Mouse (Mus musculus) lung, postnatal 0 days (tissue): ENCODE measurements around the gene Plpp3. TPM values are rescaled to one million over a fixed set of nuclear protein-coding genes. Genes with fewer than 3 reads are reported as not detected.
A peak's percentile ranks its signal among the peaks of the same experiment; 100 is the strongest.

Experiments
- ATAC-seq: fragments of 200-750 bp; cut with Nextera tagmentation; 2 replicates; pipeline ENCODE4 v1.8.0; 2017; ENCODE audit warnings: moderate library complexity
- DNase-seq: peaks from one replicate; pipeline ENCODE4 v3.0.0-alpha.2; 2016; ENCODE audit warnings: low spot score
- H3K27ac ChIP-seq: fragments of 300-500 bp; sonication (generic); 2 replicates; pipeline ENCODE4 v1.5.1; 2014; ENCODE audit warnings: antibody characterized with exemption, mild to moderate bottlenecking, low read length, mixed read lengths
- H3K27me3 ChIP-seq: fragments of 300-500 bp; sonication (generic); replicated peaks from 2 replicates; pipeline ENCODE4 v1.6.1; 2014; ENCODE audit warnings: low read length, mixed read lengths; ENCODE audit not compliant: insufficient read depth
- H3K36me3 ChIP-seq: fragments of 300-500 bp; sonication (generic); 2 replicates; pipeline ENCODE4 v1.6.1; 2014; ENCODE audit warnings: low read length, mixed read lengths; ENCODE audit not compliant: insufficient read depth
- H3K4me1 ChIP-seq: fragments of 300-500 bp; sonication (generic); 2 replicates; pipeline ENCODE4 v1.6.1; 2014; ENCODE audit warnings: antibody characterized with exemption, low read depth, low read length, mixed read lengths; ENCODE audit not compliant: insufficient read depth
- H3K4me2 ChIP-seq: fragments of 300-500 bp; sonication (generic); replicated peaks from 2 replicates; pipeline ENCODE4 v1.6.1; 2014; ENCODE audit warnings: low read depth, mild to moderate bottlenecking, low read length, moderate library complexity, mixed read lengths
- H3K4me3 ChIP-seq: fragments of 300-500 bp; sonication (generic); 2 replicates; pipeline ENCODE4 v1.5.1; 2014; ENCODE audit warnings: low read depth, low read length
- H3K9ac ChIP-seq: fragments of 300-500 bp; sonication (generic); replicated peaks from 2 replicates; pipeline ENCODE4 v1.6.1; 2014; ENCODE audit warnings: low read depth, mild to moderate bottlenecking
- H3K9me3 ChIP-seq: fragments of 300-500 bp; sonication (generic); 2 replicates; pipeline ENCODE4 v1.6.1; 2016; ENCODE audit warnings: low read length, mixed read lengths
- CTCF ChIP-seq: IDR thresholded peaks from 2 replicates; pipeline ENCODE4 v1.5.1; 2016; ENCODE audit warnings: antibody characterized with exemption, mild to moderate bottlenecking
- EP300 ChIP-seq: IDR thresholded peaks from 2 replicates; pipeline ENCODE4 v1.6.1; 2016; ENCODE audit warnings: antibody characterized with exemption, mild to moderate bottlenecking, control low read depth
- WGBS: fragments of 180-500 bp; shearing (Covaris S2); extraction: QIAGEN DNeasy Blood & Tissue Kit; methylation state at CpG from one replicate; pipeline ENCODE4 v1.1.7; 2014; 5-methylcytosine and 5-hydroxymethylcytosine counted together
- polyA plus RNA-seq: library from polyadenylated mRNA; unstranded; fragments of >200 nt; fragmentation: Nextera tagmentation; extraction: Ambion mirVana; gene quantifications from 2 replicates; pipeline ENCODE4 v1.2.1, GENCODE M21; 2015

The Plpp3 gene
- polyA plus RNA-seq, 1 experiment from 2014 or later = 134 TPM

DNA sequence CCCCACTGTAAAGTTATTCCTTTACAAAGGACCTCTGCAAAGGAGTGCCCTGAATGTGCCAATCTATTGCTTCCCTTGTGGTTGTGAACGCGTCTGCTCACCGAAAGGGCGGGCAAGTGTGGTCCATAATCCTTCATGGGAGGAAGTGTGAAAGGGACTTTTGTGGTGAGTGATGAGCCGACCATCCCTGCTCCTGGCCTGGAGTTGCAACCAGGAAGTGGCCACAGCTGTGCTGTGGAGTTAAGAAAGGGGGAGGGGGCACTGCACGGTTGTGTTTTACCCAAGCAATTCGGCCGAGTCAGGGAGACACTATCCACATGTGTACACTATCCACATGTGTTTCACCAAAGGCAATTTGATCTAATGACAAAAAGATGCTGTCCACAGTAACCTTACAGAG, 49.8 kb downstream of the Plpp3 start:
- no peak overlapping the region for H3K4me3 ChIP-seq
- no peak overlapping the region for H3K4me2 ChIP-seq
- H3K36me3 ChIP-seq = 0 out of 2 replicates have a peak, but pooled peaks cover 4% of the 10 kb centered on the region
- WGBS = 40% methylated on average over 8 of the region's 8 CpGs
- H3K4me1 ChIP-seq = peaks cover 19% of the 10 kb centered on the region; the same call in 1 of the 2 replicates
- ATAC-seq (peak; percentile 50; the same call in 1 of the 2 replicates), DNase-seq (peak; percentile 49)
- no peaks in the 10 kb centered on the region for H3K27me3 ChIP-seq
- H3K9ac ChIP-seq = no peak overlapping the region
- H3K9me3 ChIP-seq = no peaks in the 10 kb centered on the region
- no peak overlapping the region for H3K27ac ChIP-seq
- TF ChIP-seq CTCF (no peak), EP300 (no peak)

DNA sequence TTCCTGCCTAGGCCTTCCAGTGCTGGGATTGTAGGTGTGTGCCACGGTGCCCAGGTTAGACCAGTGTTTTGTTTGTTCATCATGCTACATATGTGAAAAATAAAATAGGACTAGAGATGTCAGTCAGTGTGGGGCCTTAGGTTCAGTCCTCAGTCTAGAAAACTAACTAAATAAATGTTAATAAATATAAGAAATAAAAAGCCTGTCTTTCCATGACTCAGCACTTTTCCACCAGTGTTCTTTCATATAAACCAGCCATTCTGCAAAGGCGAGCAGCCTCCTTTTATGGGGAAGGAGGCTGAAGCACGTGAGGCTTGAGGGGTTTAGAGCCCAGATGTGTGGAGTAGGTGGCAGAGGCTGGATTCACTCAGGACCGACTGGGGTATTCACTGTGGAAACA, 50.5 kb downstream of the Plpp3 start:
- 85% methylated on average over 4 of the region's 4 CpGs for WGBS
- H3K4me2 ChIP-seq = no peak overlapping the region
- H3K9me3 ChIP-seq = no peaks in the 10 kb centered on the region
- DNase-seq (no peak), ATAC-seq (no peak)
- H3K27ac ChIP-seq = no peak overlapping the region
- peaks cover 19% of the 10 kb centered on the region; the same call in 1 of the 2 replicates for H3K4me1 ChIP-seq
- H3K9ac ChIP-seq = no peak overlapping the region
- H3K27me3 ChIP-seq = no peaks in the 10 kb centered on the region
- 0 out of 2 replicates have a peak, but pooled peaks cover 4% of the 10 kb centered on the region for H3K36me3 ChIP-seq
- no peak for TF ChIP-seq CTCF
- TF ChIP-seq EP300 = no peak
- H3K4me3 ChIP-seq = no peak overlapping the region

DNA sequence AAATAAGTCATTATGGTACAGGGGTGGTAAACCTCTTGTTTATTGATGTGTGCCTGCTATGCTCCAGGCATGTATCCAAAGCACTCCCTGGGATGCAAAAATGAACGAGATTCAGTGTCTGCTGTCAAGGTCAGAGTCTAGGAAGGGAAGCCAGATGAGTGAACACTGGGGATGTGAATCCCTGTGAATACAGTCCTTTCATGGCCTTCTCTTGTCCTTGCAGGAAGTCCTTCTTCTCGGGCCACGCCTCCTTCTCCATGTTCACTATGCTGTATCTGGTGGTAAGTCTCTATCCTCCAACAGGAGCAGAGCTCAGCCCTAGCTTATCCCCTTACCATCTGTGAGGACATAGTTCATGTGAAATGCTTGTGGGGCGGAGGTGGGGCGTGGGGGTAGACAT, 51.8 kb downstream of the Plpp3 start:
- TF ChIP-seq CTCF (no peak), EP300 (no peak)

DNA sequence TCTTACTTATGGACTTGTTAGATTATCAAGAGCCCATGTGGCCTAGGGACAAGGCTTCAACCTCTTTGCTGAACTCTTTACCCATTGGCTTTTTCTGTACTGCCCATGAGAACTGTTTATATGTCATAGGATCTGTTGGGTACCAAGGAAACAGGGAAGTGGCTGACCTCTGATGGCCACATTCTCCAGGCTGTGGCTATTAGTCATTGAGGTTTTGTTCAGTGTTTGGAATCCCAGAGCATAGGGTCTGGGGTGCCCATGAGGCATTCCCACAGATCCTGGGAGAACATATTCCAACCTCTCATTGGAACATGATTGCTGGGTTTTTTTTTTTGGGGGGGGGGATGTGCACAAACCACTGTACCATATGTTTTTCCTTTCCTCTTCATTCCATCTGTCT, 56.2 kb downstream of the Plpp3 start:
- Histone ChIP-seq H3K4me2 (no peak overlapping the region), H3K9ac (no peak overlapping the region), H3K27me3 (no peaks in the 10 kb centered on the region), H3K27ac (no peak overlapping the region), H3K36me3 (peaks cover 8% of the 10 kb centered on the region), H3K4me1 (no peaks in the 10 kb centered on the region), H3K9me3 (no peaks in the 10 kb centered on the region), H3K4me3 (no peak overlapping the region)
- ATAC-seq = no peak
- TF ChIP-seq EP300 = no peak
- no peak for TF ChIP-seq CTCF
- no peak for DNase-seq

More for the DNA sequence above, 51.8 kb downstream of the Plpp3 start:
- Histone ChIP-seq H3K9me3 (no peaks in the 10 kb centered on the region), H3K9ac (no peak overlapping the region), H3K4me2 (no peak overlapping the region), H3K4me3 (no peak overlapping the region), H3K27ac (no peak overlapping the region), H3K27me3 (no peaks in the 10 kb centered on the region), H3K4me1 (peaks cover 16% of the 10 kb centered on the region; the same call in 1 of the 2 replicates), H3K36me3 (peaks cover 8% of the 10 kb centered on the region; the same call in 1 of the 2 replicates)
- ATAC-seq (no peak), DNase-seq (no peak)
- 85% methylated on average over 5 of the region's 5 CpGs for WGBS

DNA sequence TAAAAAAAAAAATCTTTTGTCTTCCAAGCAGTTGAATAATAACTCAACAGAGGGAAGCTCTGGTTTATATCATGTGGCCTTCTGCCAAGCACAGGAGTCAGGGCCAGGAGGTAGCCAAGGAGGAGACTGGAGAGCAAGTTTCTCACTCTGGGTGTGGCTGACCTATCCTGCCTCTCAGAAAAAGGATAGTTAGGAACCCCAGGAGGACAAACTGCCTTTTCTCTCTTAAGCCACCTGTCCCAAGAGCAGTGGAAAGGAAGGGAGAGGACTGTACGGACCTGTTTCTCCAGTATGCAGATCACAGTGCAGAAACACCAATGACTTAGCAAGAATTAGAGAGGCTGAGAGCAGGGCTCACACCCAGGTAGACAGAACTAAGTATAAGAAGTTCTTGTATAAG, 57.3 kb downstream of the Plpp3 start:
- H3K4me2 ChIP-seq = no peak overlapping the region
- peak; percentile 36; the same call in 1 of the 2 replicates for ATAC-seq
- no peak overlapping the region for H3K9ac ChIP-seq
- no peak for TF ChIP-seq EP300
- no peak for TF ChIP-seq CTCF
- H3K4me3 ChIP-seq = no peak overlapping the region
- H3K4me1 ChIP-seq = no peaks in the 10 kb centered on the region
- no peaks in the 10 kb centered on the region for H3K9me3 ChIP-seq
- H3K36me3 ChIP-seq = peaks cover 11% of the 10 kb centered on the region
- WGBS = 47% methylated on average over 1 of the region's 1 CpGs
- H3K27me3 ChIP-seq = no peaks in the 10 kb centered on the region
- no peak overlapping the region for H3K27ac ChIP-seq
- DNase-seq = peak; percentile 77

DNA sequence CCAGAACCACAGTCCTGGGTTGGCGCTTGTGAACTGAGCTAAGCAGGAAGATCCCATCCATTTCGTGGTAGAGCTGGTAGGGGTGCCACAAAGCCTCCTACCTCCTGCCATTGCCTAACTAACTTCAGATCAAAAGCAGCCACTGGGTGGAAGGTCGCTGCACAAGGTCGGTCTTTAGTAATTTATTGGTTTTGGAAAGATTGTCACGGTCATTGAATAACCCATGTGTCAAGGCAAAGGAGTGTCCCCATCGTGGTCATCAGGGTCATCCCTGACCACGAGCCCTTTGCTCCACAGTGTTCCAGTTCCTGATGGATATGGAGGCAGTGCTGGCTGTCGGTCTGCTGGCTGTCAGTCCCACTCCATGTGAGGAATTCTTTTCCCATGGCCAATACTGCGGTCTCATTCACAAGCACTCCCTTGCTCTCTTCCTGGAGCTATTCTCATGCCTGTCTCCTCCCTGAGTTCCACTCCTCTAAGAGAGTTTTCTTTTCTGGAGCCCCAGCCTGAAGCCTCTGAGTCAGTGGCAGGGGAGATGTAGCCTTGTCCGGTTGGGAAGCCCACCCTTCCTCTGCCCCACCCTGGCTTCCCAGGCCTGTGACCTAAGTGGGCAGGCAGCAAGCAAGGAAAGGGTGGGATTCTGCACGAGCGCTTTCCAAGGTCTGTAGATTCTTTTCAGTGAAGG, 58.7 kb downstream of the Plpp3 start:
- no peak overlapping the region for H3K4me3 ChIP-seq
- TF ChIP-seq EP300 (peak; percentile 64), CTCF (no peak)
- H3K27me3 ChIP-seq = no peaks in the 10 kb centered on the region
- WGBS = 69% methylated on average over 12 of the region's 12 CpGs
- H3K9me3 ChIP-seq = no peaks in the 10 kb centered on the region
- H3K9ac ChIP-seq = no peak overlapping the region
- no peaks in the 10 kb centered on the region for H3K4me1 ChIP-seq
- H3K27ac ChIP-seq = peak overlapping the region; percentile 8; the same call in 1 of the 2 replicates
- H3K4me2 ChIP-seq = no peak overlapping the region
- ATAC-seq (peak; percentile 76), DNase-seq (peak; percentile 56)
- peaks cover 14% of the 10 kb centered on the region for H3K36me3 ChIP-seq
